Mouse (Mus musculus): Measurements from ENCODE around the gene Has1. TPM values are rescaled to one million over a fixed set of nuclear protein-coding genes. Genes with fewer than 3 reads are reported as not detected.

Gene Has1
- 0.63 and 1.2 TPM in 2 replicates for polyA plus RNA-seq (2016; fragmentation: Nextera tagmentation; extraction: Ambion mirVana)

DNA sequence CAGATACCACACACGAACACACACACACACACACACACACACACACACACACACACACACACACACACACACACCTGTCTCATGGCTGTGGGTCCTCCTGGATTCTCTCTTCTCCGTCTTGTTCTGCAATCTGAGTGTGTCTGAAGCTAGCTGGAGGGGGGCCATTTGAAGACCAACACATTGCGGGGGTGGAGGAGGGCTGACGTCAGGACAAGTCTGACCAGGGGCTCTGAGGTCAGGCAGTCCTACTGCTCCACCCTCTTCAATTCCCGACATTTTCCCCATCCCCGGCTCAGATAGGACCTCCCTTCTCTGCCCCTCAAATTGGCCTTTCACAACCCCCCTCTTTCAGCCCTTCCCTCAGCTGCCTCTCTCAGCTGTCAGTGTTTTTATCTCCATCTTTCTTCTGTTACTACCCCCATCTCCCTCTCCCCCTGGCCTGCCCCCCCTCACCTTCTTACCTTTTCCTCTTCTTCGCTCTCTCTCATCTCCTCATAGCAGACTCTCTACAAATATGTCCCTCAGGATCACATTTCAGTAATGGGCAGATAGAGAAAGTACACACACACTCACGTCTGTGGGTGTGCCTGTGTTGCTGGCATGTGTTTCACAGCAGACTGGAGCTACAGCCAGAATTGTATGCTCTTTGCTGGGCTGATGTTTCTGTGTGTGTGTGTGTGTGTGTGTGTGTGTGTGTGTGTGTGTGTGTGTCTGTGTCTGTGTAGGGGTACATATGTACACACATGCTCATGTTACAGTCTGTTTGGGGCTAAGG, at the start of gene Has1:
Gene Has1, minus strand, starts transcription at position 142 of the 775 bp plus-strand sequence.
- peaks cover 14% of the 10 kb centered on the region for H3K27me3 ChIP-seq (ENCODE audit: insufficient read depth, poor library complexity, severe bottlenecking)
- no peaks in the 10 kb centered on the region for H3K36me3 ChIP-seq
- no peak for DNase-seq (ENCODE audit: low spot score)
- no peak within 1 kb of the TSS for H3K27ac ChIP-seq
- WGBS: 58% methylated on average over 8 of the region's 8 CpGs
- H3K4me3 ChIP-seq: no peak within 1 kb of the TSS
- H3K9me3 ChIP-seq: no peaks in the 10 kb centered on the region
- H3K4me1 ChIP-seq (replicated peaks): peaks cover 5% of the 10 kb centered on the region; the same call in 1 of the 2 replicates

DNA sequence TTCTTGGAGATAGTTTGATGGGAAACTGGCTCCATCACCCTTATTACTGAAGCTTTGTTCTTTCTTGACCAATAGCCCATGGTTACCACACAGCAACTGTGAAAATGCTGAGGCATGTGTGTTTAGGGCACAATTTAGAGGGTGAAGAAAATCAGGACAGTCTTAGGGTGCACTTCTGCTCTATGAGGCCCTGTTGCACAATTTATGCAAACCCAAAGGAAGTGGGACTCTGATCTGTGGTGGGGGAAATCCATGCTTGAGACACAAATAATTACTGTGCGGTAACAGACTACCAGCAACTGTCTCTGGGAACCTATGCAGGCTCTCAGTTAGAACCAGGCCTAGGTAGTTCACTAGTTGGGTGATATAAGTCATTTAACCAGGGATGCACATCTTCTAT, 45.8 kb upstream of the Has1 start:
- no peak for DNase-seq (ENCODE audit: low spot score)
- 85% methylated on average over 1 of the region's 1 CpGs for WGBS
- Histone ChIP-seq H3K36me3 (no peaks in the 10 kb centered on the region), H3K4me1 (replicated peaks) (no peaks in the 10 kb centered on the region), H3K4me3 (no peak overlapping the region), H3K27ac (no peak overlapping the region), H3K27me3 (ENCODE audit: insufficient read depth, poor library complexity, severe bottlenecking) (no peaks in the 10 kb centered on the region), H3K9me3 (no peaks in the 10 kb centered on the region)

DNA sequence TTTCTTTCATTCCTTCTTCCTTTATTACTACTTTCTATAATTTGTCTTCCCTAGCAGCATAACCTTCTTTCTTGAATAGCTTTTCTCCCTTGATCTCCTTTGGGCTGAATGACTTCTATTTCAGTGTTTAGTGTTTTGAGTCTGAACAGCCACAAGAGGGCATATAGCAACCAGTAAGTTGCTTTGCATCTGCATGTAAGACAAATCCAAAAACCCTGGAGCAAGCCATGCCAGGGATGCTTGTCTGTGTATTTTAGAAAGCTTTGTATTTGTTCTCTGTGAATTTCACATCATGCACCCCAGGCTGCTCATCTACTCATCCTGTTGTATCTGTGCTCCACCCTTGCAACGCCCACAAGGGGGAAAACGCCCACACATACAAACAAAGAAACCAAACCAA, 44.3 kb upstream of the Has1 start:
- no peak overlapping the region for H3K4me3 ChIP-seq
- WGBS: 88% methylated on average over 2 of the region's 2 CpGs
- no peaks in the 10 kb centered on the region for H3K27me3 ChIP-seq (ENCODE audit: insufficient read depth, poor library complexity, severe bottlenecking)
- H3K27ac ChIP-seq: no peak overlapping the region
- H3K4me1 ChIP-seq (replicated peaks): no peaks in the 10 kb centered on the region
- no peaks in the 10 kb centered on the region for H3K36me3 ChIP-seq
- DNase-seq (ENCODE audit: low spot score): no peak
- no peaks in the 10 kb centered on the region for H3K9me3 ChIP-seq

- Histone ChIP-seq H3K27me3 (ENCODE audit: insufficient read depth, poor library complexity, severe bottlenecking) (no peaks in the 10 kb centered on the region), H3K4me1 (replicated peaks) (no peaks in the 10 kb centered on the region), H3K27ac (no peak overlapping the region), H3K36me3 (no peaks in the 10 kb centered on the region), H3K9me3 (no peaks in the 10 kb centered on the region), H3K4me3 (no peak overlapping the region)
- DNase-seq (ENCODE audit: low spot score): no peak
- WGBS: 5% methylated on average over 4 of the region's 4 CpGs
These were observed 41.0 kb upstream of the Has1 start for GRCm38 (mm10) chr17:17896039-17896438.

- DNase-seq (ENCODE audit: low spot score): no peak
- Histone ChIP-seq H3K36me3 (no peaks in the 10 kb centered on the region), H3K27me3 (ENCODE audit: insufficient read depth, poor library complexity, severe bottlenecking) (no peaks in the 10 kb centered on the region), H3K27ac (no peak overlapping the region), H3K4me3 (no peak overlapping the region), H3K4me1 (replicated peaks) (no peaks in the 10 kb centered on the region), H3K9me3 (no peaks in the 10 kb centered on the region)
- 88% methylated on average over 2 of the region's 2 CpGs for WGBS
These were observed 34.9 kb upstream of the Has1 start for GRCm38 (mm10) chr17:17889732-17890425.

- no peak for DNase-seq (ENCODE audit: low spot score)
- no peaks in the 10 kb centered on the region for H3K9me3 ChIP-seq
- no peak within 1 kb of the TSS for H3K27ac ChIP-seq
- H3K4me1 ChIP-seq (replicated peaks): no peaks in the 10 kb centered on the region
- no peaks in the 10 kb centered on the region for H3K36me3 ChIP-seq
- no peak within 1 kb of the TSS for H3K4me3 ChIP-seq
- WGBS: 66% methylated on average over 1 of the region's 1 CpGs
- H3K27me3 ChIP-seq (ENCODE audit: insufficient read depth, poor library complexity, severe bottlenecking): no peaks in the 10 kb centered on the region
These were observed 32.8 kb upstream of the Has1 start, which contains the start of the genes Fpr2 and Fpr3 for GRCm38 (mm10) chr17:17887774-17888248. Gene Fpr2 (plus strand): TSS chr17:17887824. Gene Fpr3 (plus strand): TSS chr17:17887852.

DNA sequence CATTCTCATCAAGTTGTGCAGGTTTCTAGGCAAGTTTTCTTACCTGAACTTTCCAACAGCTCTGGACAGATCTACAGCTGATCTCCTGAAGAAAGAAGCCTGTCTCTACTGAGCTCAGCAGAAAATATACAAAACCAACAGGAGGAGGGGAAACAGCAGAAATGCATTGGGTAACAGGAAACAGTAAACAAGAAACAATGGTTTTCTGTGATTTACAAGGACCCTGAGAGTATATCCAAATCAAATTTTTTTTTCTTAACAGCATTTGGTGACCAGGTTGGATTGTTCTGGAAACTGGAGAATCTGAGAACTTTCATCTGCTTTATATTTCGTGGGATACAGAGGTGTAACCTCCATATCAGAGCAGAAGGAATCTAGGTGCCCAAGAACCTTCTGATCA, 28.8 kb upstream of the Has1 start, which contains the start of gene Fpr1:
Gene Fpr1, minus strand, starts transcription at position 101 of the 400 bp plus-strand sequence.
- Histone ChIP-seq H3K27me3 (ENCODE audit: insufficient read depth, poor library complexity, severe bottlenecking) (no peaks in the 10 kb centered on the region), H3K9me3 (no peaks in the 10 kb centered on the region), H3K4me1 (replicated peaks) (no peaks in the 10 kb centered on the region), H3K27ac (no peak within 1 kb of the TSS), H3K4me3 (no peak within 1 kb of the TSS), H3K36me3 (no peaks in the 10 kb centered on the region)
- WGBS: 56% methylated on average over 1 of the region's 1 CpGs
- DNase-seq (ENCODE audit: low spot score): no peak

DNA sequence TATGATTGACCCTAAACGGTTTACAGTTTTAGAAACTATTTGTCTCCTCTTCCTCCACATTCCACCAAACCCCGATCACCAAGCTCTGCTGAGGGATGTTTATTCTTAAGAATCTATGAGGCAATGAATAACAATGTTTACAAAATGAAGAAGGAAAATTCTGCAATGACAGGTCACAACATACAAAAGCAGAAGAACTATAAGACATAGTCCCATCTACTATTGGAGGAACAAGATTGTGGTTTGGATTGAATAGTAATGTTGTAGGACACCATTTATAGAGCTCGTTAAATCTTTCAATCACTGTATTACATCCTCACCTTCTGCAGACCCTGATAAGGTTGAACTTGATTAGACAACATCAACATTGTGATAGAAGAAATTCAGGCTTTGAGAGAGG, 27.7 kb upstream of the Has1 start:
- no peaks in the 10 kb centered on the region for H3K36me3 ChIP-seq
- H3K27ac ChIP-seq: no peak overlapping the region
- no peaks in the 10 kb centered on the region for H3K27me3 ChIP-seq (ENCODE audit: insufficient read depth, poor library complexity, severe bottlenecking)
- H3K9me3 ChIP-seq: no peaks in the 10 kb centered on the region
- no peak overlapping the region for H3K4me3 ChIP-seq
- WGBS: 86% methylated on average over 3 of the region's 3 CpGs
- no peak for DNase-seq (ENCODE audit: low spot score)
- no peaks in the 10 kb centered on the region for H3K4me1 ChIP-seq (replicated peaks)

DNA sequence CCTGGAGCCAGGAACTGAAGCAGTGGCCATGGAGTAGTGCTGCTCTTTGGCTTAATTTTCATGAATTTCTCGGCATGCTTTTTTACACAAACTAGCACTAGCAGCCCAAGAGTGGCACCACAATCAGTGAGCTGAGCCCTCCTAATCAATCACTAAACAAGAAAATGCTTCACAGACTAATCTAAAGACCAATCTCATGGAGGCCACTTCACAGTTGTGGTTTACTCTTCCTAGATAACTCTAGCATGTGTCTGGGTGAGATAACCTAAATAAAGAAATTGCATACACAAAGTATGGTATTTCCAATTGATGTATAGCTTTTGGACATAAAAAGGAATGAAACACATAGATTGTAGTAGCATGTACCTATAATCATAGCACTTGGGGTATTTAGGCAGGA, 24.3 kb upstream of the Has1 start:
- Histone ChIP-seq H3K4me3 (no peak overlapping the region), H3K27ac (no peak overlapping the region), H3K4me1 (replicated peaks) (no peaks in the 10 kb centered on the region), H3K36me3 (no peaks in the 10 kb centered on the region), H3K27me3 (ENCODE audit: insufficient read depth, poor library complexity, severe bottlenecking) (no peaks in the 10 kb centered on the region), H3K9me3 (no peaks in the 10 kb centered on the region)
- DNase-seq (ENCODE audit: low spot score): no peak
- 84% methylated on average over 1 of the region's 1 CpGs for WGBS

GRCm38 (mm10) chr17:17871697-17872096, 16.7 kb upstream of the Has1 start:
- Histone ChIP-seq H3K27ac (no peak overlapping the region), H3K9me3 (peaks cover 10% of the 10 kb centered on the region), H3K4me3 (no peak overlapping the region), H3K36me3 (no peaks in the 10 kb centered on the region), H3K4me1 (replicated peaks) (no peaks in the 10 kb centered on the region), H3K27me3 (ENCODE audit: insufficient read depth, poor library complexity, severe bottlenecking) (no peaks in the 10 kb centered on the region)
- no peak for DNase-seq (ENCODE audit: low spot score)
- WGBS: 85% methylated on average over 2 of the region's 2 CpGs

GRCm38 (mm10) chr17:17870892-17871550, 16.0 kb upstream of the Has1 start:
- H3K36me3 ChIP-seq: no peaks in the 10 kb centered on the region
- no peak overlapping the region for H3K27ac ChIP-seq
- H3K4me3 ChIP-seq: no peak overlapping the region
- no peaks in the 10 kb centered on the region for H3K4me1 ChIP-seq (replicated peaks)
- peaks cover 10% of the 10 kb centered on the region for H3K9me3 ChIP-seq
- DNase-seq (ENCODE audit: low spot score): no peak
- H3K27me3 ChIP-seq (ENCODE audit: insufficient read depth, poor library complexity, severe bottlenecking): no peaks in the 10 kb centered on the region
- WGBS: 77% methylated on average over 2 of the region's 2 CpGs

DNA sequence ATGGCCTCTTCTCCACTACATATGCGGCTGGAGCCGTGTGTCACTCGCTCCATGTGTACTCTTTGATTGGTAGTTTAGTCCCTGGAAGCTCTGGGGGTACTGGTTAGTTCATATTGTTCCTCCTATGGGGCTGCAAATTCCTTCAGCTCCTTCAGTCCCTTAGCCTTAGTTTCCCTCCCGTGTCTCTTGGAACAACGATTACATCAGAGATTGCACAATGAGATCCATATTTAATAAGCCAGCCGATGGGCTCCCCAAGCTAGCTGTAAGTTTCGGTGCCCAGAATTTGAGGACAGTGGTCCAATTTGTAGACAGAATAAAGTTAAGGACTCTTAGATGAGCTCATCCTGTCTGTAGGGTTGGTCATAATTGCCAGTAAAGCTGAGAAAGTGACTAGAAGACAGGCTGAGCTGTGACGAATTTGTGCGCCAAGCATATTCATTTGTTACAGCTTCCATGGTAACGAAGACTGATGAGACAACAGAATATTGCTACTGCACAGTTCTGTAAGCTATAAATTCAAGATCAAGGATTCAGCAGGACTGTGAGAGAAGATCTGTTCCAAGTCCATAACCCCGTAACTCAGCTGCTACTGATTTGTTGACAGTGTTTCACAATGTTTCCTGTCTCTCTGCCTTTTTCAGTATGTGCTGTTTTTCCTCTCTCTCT, 11.9 kb upstream of the Has1 start:
- Histone ChIP-seq H3K27me3 (ENCODE audit: insufficient read depth, poor library complexity, severe bottlenecking) (no peaks in the 10 kb centered on the region), H3K9me3 (no peaks in the 10 kb centered on the region), H3K36me3 (no peaks in the 10 kb centered on the region; the same call in 1 of the 2 replicates), H3K27ac (no peak overlapping the region), H3K4me3 (no peak overlapping the region), H3K4me1 (replicated peaks) (no peaks in the 10 kb centered on the region)
- no peak for DNase-seq (ENCODE audit: low spot score)
- 92% methylated on average over 11 of the region's 11 CpGs for WGBS

Data from hindbrain, embryonic 10.5 days (tissue).